Mouse (Mus musculus): Measurements from ENCODE around the gene Cox6a2.

GRCm38 (mm10) chr7:128208187-128208586 lies 2.0 kb upstream of the Cox6a2 start:
- TF ChIP-seq CTCF (IDR thresholded peaks at IDR 0.05; ENCODE audit: low read depth) (peak; percentile 98), EP300 (optimal IDR thresholded peaks at IDR 0.05) (no peak)

All from stomach, postnatal 0 days (tissue).